33 mouse cellular contexts compared by ENCODE assay signal in the genomic region with DNA sequence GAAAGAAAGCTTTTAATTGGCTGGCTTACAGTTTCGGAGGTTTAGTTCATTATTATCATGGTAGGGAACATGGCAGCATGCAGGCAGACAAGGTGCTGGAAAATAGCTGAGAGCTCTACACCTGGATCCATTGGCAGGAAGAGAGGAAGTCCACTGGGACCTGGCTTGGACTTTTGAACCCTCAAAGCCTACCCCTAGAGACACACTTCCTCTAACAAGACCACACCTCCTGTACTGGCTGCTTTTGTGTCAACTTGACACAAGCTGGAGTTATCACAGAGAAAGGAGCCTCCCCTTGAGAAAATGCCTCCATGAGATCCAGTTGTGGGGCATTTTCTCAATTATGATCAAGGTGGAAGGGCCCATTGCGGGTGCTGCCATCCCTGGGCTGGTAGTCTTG. TPM values are rescaled to one million over a fixed set of nuclear protein-coding genes. Genes with fewer than 3 reads are reported as not detected.
DNase-seq lines count a peak whose midpoint lies in the region; ATAC-seq and TF ChIP-seq lines count a peak whose summit lies in the region.
"Had no signal": no experiment of that assay in that cellular context is flagged by ENCODE, and none has a peak within 500 bp of the region (broad histone marks: within the 10 kb centered on the region; RNA-seq: fewer than 3 reads in every experiment).

No protein-coding gene starts in this region.

- ATAC-seq in liver, embryonic 16.5 days (ENCODE audit: low read depth) = no peak
- ATAC-seq in midbrain, embryonic 16.5 days = no peak
- ATAC-seq: activated CD4-positive, CD25-positive, alpha-beta regulatory T cell, adult 4 months; hindbrain, embryonic 16.5 days had no signal

- TF ChIP-seq EP300 in heart, adult 2 months (IDR thresholded peaks at IDR 0.05; ENCODE audit: insufficient read depth, low read depth, low read length) = no peak

- no peak overlapping the region for H3K27ac ChIP-seq in heart, adult 2 months
- H3K27ac ChIP-seq in liver, embryonic 16.5 days (ENCODE audit: low read length) = peak overlapping the region; percentile 42
- H3K27ac ChIP-seq in midbrain, embryonic 16.5 days (ENCODE audit: low read length) = no peak overlapping the region
- H3K27ac ChIP-seq: embryonic facial prominence, embryonic 12.5 days; forebrain, embryonic 12.5 days; heart, embryonic 10.5 days; hindbrain, embryonic 10.5 days; limb, embryonic 12.5 days; neural tube, embryonic 13.5 days had no signal

- H3K79me2 ChIP-seq in heart, adult 2 months (replicated peaks; ENCODE audit: control insufficient read depth, insufficient read depth, low read length) = peaks cover 13% of the 10 kb centered on the region

- H3K4me3 ChIP-seq in heart, adult 2 months = no peak overlapping the region
- no peak overlapping the region for H3K4me3 ChIP-seq in liver, embryonic 16.5 days (ENCODE audit: low read depth, low read length)
- no peak overlapping the region for H3K4me3 ChIP-seq in midbrain, embryonic 16.5 days (ENCODE audit: low read depth, low read length)
- H3K4me3 ChIP-seq: embryonic facial prominence, embryonic 12.5 days; erythroblast, embryonic 14.5 days; forebrain, embryonic 12.5 days; heart, embryonic 10.5 days; hindbrain, embryonic 10.5 days; limb, embryonic 12.5 days; myocyte; neural tube, embryonic 13.5 days had no signal

- no peak overlapping the region for H3K4me2 ChIP-seq in liver, embryonic 16.5 days (ENCODE audit: low read depth, low read length)
- no peak overlapping the region for H3K4me2 ChIP-seq in midbrain, embryonic 16.5 days (ENCODE audit: low read length)
- H3K4me2 ChIP-seq: embryonic facial prominence, embryonic 12.5 days; forebrain, embryonic 12.5 days; limb, embryonic 12.5 days; neural tube, embryonic 13.5 days had no signal

- H3K27me3 ChIP-seq in heart, adult 2 months (ENCODE audit: control insufficient read depth, insufficient read depth, low read length) = no peaks in the 10 kb centered on the region
- no peaks in the 10 kb centered on the region for H3K27me3 ChIP-seq in liver, embryonic 16.5 days (ENCODE audit: control insufficient read depth, insufficient read depth, low read depth, low read length)
- no peaks in the 10 kb centered on the region for H3K27me3 ChIP-seq in splenic B cell, adult 2 months (ENCODE audit: control insufficient read depth, insufficient read depth, low read length, poor library complexity, severe bottlenecking)
- no peaks in the 10 kb centered on the region for H3K27me3 ChIP-seq in midbrain, embryonic 16.5 days (ENCODE audit: control insufficient read depth, insufficient read depth, low read depth, low read length)
- H3K27me3 ChIP-seq: CH12.LX; embryonic facial prominence, embryonic 12.5 days; forebrain, embryonic 12.5 days; limb, embryonic 12.5 days; neural tube, embryonic 13.5 days had no signal

- TF ChIP-seq POLR2A in heart, adult 2 months (IDR thresholded peaks at IDR 0.05; ENCODE audit: insufficient read depth, low read depth, low read length) = no peak

- H3K9me3 ChIP-seq in liver, embryonic 16.5 days (replicated peaks; ENCODE audit: control insufficient read depth, low read length) = no peaks in the 10 kb centered on the region
- H3K9me3 ChIP-seq in midbrain, embryonic 16.5 days (replicated peaks; ENCODE audit: control insufficient read depth, low read length, poor library complexity, severe bottlenecking) = no peaks in the 10 kb centered on the region
- H3K9me3 ChIP-seq: embryonic facial prominence, embryonic 12.5 days; forebrain, embryonic 12.5 days; G1E; heart, embryonic 10.5 days; hindbrain, embryonic 10.5 days; limb, embryonic 12.5 days; neural tube, embryonic 13.5 days had no signal

- no peak overlapping the region for H3K9ac ChIP-seq in heart, adult 2 months (ENCODE audit: low read depth, low read length)
- H3K9ac ChIP-seq in liver, embryonic 16.5 days (ENCODE audit: low read depth, low read length) = no peak overlapping the region
- H3K9ac ChIP-seq in midbrain, embryonic 16.5 days (ENCODE audit: low read depth, low read length) = no peak overlapping the region
- H3K9ac ChIP-seq: embryonic facial prominence, embryonic 12.5 days; forebrain, embryonic 12.5 days; limb, embryonic 12.5 days; neural tube, embryonic 13.5 days had no signal

- no peak for TF ChIP-seq CTCF in heart, adult 2 months (IDR thresholded peaks at IDR 0.05)

- WGBS in heart, adult 2 months = 96% methylated on average over 2 of the region's 2 CpGs
- 89% methylated on average over 2 of the region's 2 CpGs for WGBS in liver, embryonic 16.5 days (ENCODE audit: insufficient replicate concordance)
- 95% methylated on average over 2 of the region's 2 CpGs for WGBS in midbrain, embryonic 16.5 days

- peaks cover 1% of the 10 kb centered on the region for H3K4me1 ChIP-seq in heart, adult 2 months (ENCODE audit: control insufficient read depth, insufficient read depth, low read length)
- H3K4me1 ChIP-seq in liver, embryonic 16.5 days (ENCODE audit: control insufficient read depth, low read depth, low read length) = peaks cover 7% of the 10 kb centered on the region
- no peaks in the 10 kb centered on the region for H3K4me1 ChIP-seq in midbrain, embryonic 16.5 days (ENCODE audit: control insufficient read depth, insufficient read depth, low read length)
- H3K4me1 ChIP-seq: embryonic facial prominence, embryonic 12.5 days; forebrain, embryonic 12.5 days; hindbrain, embryonic 10.5 days; limb, embryonic 12.5 days; neural tube, embryonic 13.5 days had no signal

- no peaks in the 10 kb centered on the region for H3K36me3 ChIP-seq in heart, adult 2 months (ENCODE audit: control insufficient read depth, insufficient read depth, low read length)
- H3K36me3 ChIP-seq in liver, embryonic 16.5 days (ENCODE audit: control insufficient read depth, insufficient read depth) = peaks cover 10% of the 10 kb centered on the region
- H3K36me3 ChIP-seq in splenic B cell, adult 2 months (ENCODE audit: control insufficient read depth, insufficient read depth, low read length, poor library complexity, severe bottlenecking) = no peaks in the 10 kb centered on the region
- H3K36me3 ChIP-seq in midbrain, embryonic 16.5 days (ENCODE audit: control insufficient read depth, insufficient read depth, low read length) = 0 out of 2 replicates have a peak, but pooled peaks cover 1% of the 10 kb centered on the region

- intact Hi-C loops in heart, adult 2 months (cut with DNase I) = no loop called here

- peak; percentile 86 for DNase-seq in heart, adult 11 months
- no peak for DNase-seq in heart, adult 2 months
- DNase-seq in MEL-GATA-1-ER (ENCODE audit: extremely low read depth, low read depth) = peak; percentile 41
- peak; percentile 28 for DNase-seq in splenic B cell, adult 2 months (ENCODE audit: low read depth, low spot score)
- DNase-seq in urinary bladder, postnatal 4 days (ENCODE audit: low spot score in 2 of 2) = no peak
- DNase-seq in kidney, postnatal 10 days = no peak
- DNase-seq: adrenal gland, adult 8-10 months; cerebellum, adult 11-12 months; cerebellum, postnatal 14 days; gastrocnemius, postnatal 36 days; kidney, adult 18-20 months; kidney, postnatal 14 days; layer of hippocampus, postnatal 36 days; lung, adult 18-20 months; lung, postnatal 10 days; midbrain, embryonic 14.5 days; retina, postnatal 1 day; thymus, adult 2 months; thymus, postnatal 4 days had no signal

RNA-seq across cellular contexts. Expression of gene Socs4, which starts 8.5 kb away (rescaled TPM):
- total RNA-seq in heart, adult 2 months (2021) = 10 to 100 TPM; 13.4 to 14.9 TPM
- polyA plus RNA-seq in heart, adult 2 months (2012; rRNA removed) = 2.2 and 5.5 TPM in 2 replicates
- polyA plus RNA-seq in liver, embryonic 16.5 days (2015; fragmentation: Nextera tagmentation; extraction: Ambion mirVana) = 1.8 and 2.2 TPM in 2 replicates
- polyA plus RNA-seq in midbrain, embryonic 16.5 days (2015; fragmentation: Nextera tagmentation; extraction: Ambion mirVana) = 1.7 and 1.9 TPM in 2 replicates

RNA-seq across cellular contexts. Expression of gene Wdhd1, which starts 8.6 kb away (rescaled TPM):
- total RNA-seq in heart, adult 2 months (2021) = under 1 TPM; 0.48 to 0.73 TPM
- 0.33 and 0.53 TPM in 2 replicates for polyA plus RNA-seq in heart, adult 2 months (2012; rRNA removed)
- polyA plus RNA-seq in liver, embryonic 16.5 days (2015; fragmentation: Nextera tagmentation; extraction: Ambion mirVana) = 29.5 and 33.8 TPM in 2 replicates
- polyA plus RNA-seq in midbrain, embryonic 16.5 days (2015; fragmentation: Nextera tagmentation; extraction: Ambion mirVana) = 14.5 and 17.7 TPM in 2 replicates

RNA-seq across cellular contexts. Expression of gene Mapk1ip1l, which starts 12.8 kb away (rescaled TPM):
- total RNA-seq in heart, adult 2 months (2021) = 10 to 100 TPM; 29.8 to 34.2 TPM
- 14.6 and 15.0 TPM in 2 replicates for polyA plus RNA-seq in heart, adult 2 months (2012; rRNA removed)
- 27.0 and 30.9 TPM in 2 replicates for polyA plus RNA-seq in liver, embryonic 16.5 days (2015; fragmentation: Nextera tagmentation; extraction: Ambion mirVana)
- 47.3 and 51.3 TPM in 2 replicates for polyA plus RNA-seq in midbrain, embryonic 16.5 days (2015; fragmentation: Nextera tagmentation; extraction: Ambion mirVana)

Comparison
In these comparisons a context has a peak if more than half of its experiments do, and no peak if none do; other contexts are left out.
1. DNase-seq: peak in heart, adult 11 months (single experiment), MEL-GATA-1-ER (single experiment) and splenic B cell, adult 2 months (single experiment); none in heart, adult 2 months (0 of 2), urinary bladder, postnatal 4 days (0 of 2) and kidney, postnatal 10 days (single experiment).
2. RNA of gene Wdhd1, which starts 8.6 kb away (polyA plus RNA-seq): 29.5 to 33.8 TPM in liver, embryonic 16.5 days and 14.5 to 17.7 TPM in midbrain, embryonic 16.5 days; 0.33 to 0.53 TPM in heart, adult 2 months; every median in the first group is over 10 times any median in the second.